Mouse (Mus musculus) adrenal gland, postnatal 10 days (tissue): ENCODE data around the gene Zbtb7a. TPM values are rescaled to one million over a fixed set of nuclear protein-coding genes. Genes with fewer than 3 reads are reported as not detected.

Experiments
- DNase-seq: peaks from one replicate; pipeline ENCODE4 v3.0.0; 2021; ENCODE audit warnings: mixed read lengths
- long read RNA-seq, 2 experiments: library from polyadenylated mRNA; stranded (forward); transcript quantifications; one replicate each; pipeline ENCODE4 v2.0.0; 2021
- total RNA-seq, 2 experiments: library from RNA; stranded (reverse); gene quantifications; 2 replicates each; pipeline ENCODE4 v1.2.3; 2021

Gene Zbtb7a
- total RNA-seq, result 10 to 100 TPM; 61.1 to 66.6 TPM
- long read RNA-seq, experiment 1, full-length matches to known transcripts, result 18 of 57 reads
- long read RNA-seq, experiment 1, partial matches to known transcripts, result 4 of 57 reads
- long read RNA-seq, experiment 1, other reads (novel, unspliced or antisense), result 35 of 57 reads
- long read RNA-seq, experiment 2, partial matches to known transcripts, result 0 of 39 reads
- long read RNA-seq, experiment 2, other reads (novel, unspliced or antisense), result 37 of 39 reads

DNA sequence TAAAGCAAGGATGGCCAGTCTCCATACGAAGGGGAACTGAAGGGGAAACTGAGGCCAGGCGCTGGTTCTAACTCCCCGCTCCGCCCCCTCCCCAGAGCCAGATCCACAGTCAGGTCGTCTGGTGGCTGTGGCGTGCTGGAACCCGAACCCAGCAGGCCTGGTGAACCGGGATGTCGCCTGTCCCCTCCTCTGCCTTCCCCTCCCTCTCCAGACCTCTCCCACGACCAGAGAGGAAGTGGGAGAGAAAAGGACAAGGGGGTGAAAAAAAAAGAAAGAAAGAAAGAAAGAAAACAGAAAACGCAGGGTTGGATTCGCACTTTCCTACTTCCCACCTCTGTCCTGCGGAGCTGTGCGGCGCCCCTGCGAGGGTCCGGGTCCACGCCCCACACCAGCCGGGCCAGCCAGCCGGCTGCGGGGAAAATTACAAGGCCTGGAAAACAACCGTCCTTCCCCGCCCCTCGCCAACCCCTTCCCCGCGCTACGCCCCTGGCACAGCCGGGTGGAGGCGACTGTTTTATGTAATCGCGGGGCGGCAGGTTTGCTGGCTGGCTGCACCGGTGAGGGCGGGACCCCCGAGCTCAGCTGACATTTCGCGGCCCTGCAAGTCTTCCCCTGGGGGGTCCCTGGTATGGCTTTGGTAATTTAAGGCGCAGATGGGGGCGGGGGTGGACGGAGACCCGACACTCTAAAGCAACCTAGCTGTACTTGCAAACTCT is at the start of gene Zbtb7a:
Zbtb7a (plus strand) TSS at position 255 of the 716 bp plus-strand sequence.
- peak; percentile 69 for DNase-seq

GRCm38 (mm10) chr10:81087021-81087420 is 48.0 kb upstream of the Zbtb7a start:
- no peak for DNase-seq

GRCm38 (mm10) chr10:81089216-81089615 is 45.8 kb upstream of the Zbtb7a start:
- no peak for DNase-seq

GRCm38 (mm10) chr10:81090621-81091020 is 44.4 kb upstream of the Zbtb7a start:
- no peak for DNase-seq

DNA sequence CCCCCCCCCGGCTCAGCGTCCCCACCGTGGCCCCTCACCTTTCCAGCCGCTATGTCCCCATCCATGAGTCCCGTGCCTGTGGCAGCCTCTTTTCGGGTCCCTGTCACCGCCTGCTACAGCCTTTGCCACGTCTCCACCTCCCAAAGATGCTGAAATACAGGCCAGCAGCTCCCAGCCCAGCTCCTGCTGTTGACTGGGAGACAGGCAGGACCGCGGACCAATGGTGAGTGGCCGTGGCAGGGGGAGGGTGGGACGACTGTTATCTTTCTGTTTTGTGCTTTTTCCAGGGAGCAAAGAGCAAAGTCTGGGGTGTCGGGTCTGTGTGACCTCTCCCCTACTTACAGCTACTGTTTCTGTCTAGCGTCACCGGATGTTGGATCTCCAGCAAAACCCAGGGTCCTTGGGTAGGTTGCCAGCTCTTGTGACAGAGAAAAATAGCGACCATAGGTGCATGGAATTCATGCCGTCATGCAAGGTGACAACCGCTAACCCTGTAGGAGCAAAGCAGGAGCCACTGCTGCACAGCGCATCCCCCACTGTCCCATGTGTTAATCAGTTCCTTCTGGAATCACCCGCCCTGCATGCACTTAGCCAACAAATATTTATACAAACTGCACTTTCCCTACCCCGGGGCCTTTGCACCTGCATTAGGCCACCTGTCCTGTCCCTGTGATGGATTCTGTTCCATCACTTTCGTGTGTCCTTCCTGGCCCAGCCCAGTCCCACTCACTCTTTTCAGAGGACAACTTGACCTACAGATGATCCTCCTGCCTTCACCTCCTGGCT is 42.4 kb upstream of the Zbtb7a start:
- peak; percentile 84 for DNase-seq

DNA sequence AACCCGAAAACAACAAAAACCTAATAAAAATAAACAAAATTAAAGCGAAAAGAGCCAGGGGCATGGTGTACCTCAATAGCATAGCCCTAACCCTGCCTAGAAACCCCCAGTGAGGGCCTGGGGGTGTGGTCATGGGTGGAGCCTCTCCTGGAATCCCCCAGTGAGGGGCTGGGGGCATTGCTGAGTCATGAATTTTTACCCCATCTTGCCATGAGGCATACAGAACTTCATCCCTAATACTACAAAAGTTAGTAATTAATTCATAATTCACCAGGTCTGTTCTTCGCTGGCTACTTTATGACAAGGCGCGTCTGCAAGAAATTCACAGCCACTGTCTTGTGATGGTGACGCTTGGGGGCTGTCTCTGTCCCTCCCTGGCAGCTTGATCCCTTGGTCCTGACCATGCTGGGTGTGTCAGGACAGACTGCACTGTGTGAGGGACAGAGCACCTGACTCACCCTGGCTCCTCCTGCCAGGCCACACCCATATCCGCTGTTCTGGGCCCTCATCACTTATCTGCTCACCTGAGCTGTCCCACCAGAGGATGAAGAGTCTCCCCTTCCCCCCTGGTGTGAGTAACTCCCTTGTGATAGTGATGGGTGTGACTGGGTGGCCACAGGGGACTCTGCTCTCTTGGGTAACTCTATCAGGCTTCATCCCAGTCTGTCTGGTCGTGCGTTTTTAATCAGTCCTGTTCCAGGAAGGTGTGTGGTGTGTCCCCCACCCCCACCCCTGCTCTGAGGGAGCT is 39.9 kb upstream of the Zbtb7a start:
- DNase-seq, result no peak

- peak; percentile 98 for DNase-seq
Measured at GRCm38 (mm10) chr10:81105565-81106112, 29.4 kb upstream of the Zbtb7a start, which contains the start of gene Map2k2. Gene Map2k2 (plus strand): TSS chr10:81105915.

DNA sequence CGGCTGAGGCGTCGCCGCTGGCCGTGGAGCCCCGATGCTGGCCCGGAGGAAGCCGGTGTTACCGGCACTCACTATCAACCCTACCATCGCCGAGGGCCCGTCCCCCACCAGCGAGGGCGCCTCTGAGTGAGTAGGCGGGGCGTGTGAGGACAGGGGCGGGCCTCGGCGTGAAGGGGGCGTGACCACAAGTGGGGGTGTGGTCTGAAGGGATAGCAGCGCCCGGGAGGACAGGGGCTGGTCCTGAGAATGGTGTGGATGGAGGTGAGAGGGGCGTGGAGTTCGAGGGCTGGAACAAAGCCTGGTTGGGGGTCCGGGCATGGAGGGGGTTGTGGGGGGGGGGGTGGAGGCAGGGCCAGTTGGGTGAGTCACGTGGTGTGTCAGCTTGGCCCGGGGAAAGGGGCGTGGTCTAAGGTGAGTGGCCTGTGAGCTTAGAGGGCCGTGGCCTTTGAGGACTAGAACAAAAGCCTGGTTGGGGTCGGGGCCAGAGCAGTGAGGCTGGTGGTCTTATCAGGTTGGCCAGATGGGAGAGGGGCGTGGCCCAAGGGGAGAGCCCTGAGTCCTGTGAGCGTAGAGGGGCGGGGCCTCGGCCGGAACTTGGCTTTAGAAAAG is 28.8 kb upstream of the Zbtb7a start:
- DNase-seq, result peak; percentile 93

- DNase-seq, result no peak
Measured at GRCm38 (mm10) chr10:81112946-81113345, 22.1 kb upstream of the Zbtb7a start.

- DNase-seq, result no peak
Measured at GRCm38 (mm10) chr10:81119625-81120024, 15.4 kb upstream of the Zbtb7a start.

DNA sequence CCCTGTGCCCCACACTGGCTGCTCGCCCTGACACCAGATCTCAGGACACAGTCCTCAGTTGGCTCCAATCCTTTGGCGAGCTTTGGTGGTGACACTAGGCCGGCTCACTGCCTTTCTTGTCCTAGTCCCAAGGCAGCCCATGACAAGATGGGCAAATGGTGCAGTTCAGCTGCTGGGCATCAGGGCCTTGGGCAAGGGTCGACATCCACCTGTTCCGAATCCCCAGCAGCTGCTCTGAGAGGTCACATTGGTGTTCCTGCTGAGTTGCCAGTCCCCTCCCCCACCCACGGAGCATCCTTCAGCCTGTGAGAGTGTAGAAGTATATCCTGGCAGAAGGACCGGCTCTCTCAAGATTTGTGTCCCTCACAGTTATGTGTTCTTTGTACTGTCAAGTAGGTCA is 14.4 kb upstream of the Zbtb7a start:
- no peak for DNase-seq

- no peak for DNase-seq
Measured at GRCm38 (mm10) chr10:81122889-81123288, 12.1 kb upstream of the Zbtb7a start.

DNA sequence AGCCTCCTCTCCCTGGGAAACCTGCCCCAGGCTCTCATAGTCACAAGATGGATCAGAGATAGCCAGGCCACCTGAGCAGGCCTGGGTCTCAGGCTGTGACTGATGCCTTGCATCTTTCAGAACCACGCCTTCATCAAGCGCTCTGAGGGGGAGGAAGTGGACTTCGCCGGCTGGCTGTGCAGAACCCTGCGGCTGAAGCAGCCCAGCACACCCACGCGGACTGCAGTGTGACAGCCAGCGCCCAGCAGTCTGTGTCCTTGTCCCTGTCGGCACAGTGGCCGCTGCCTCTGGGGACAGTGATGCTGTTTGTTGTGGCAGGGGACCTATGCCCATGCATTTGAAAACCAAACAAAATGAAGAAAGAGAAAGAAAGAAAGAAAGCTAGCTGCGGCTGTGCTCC is 11.5 kb upstream of the Zbtb7a start:
- no peak for DNase-seq

- peak; percentile 71 for DNase-seq
Measured at GRCm38 (mm10) chr10:81134181-81134587, 836 bp upstream of the Zbtb7a start.

DNA sequence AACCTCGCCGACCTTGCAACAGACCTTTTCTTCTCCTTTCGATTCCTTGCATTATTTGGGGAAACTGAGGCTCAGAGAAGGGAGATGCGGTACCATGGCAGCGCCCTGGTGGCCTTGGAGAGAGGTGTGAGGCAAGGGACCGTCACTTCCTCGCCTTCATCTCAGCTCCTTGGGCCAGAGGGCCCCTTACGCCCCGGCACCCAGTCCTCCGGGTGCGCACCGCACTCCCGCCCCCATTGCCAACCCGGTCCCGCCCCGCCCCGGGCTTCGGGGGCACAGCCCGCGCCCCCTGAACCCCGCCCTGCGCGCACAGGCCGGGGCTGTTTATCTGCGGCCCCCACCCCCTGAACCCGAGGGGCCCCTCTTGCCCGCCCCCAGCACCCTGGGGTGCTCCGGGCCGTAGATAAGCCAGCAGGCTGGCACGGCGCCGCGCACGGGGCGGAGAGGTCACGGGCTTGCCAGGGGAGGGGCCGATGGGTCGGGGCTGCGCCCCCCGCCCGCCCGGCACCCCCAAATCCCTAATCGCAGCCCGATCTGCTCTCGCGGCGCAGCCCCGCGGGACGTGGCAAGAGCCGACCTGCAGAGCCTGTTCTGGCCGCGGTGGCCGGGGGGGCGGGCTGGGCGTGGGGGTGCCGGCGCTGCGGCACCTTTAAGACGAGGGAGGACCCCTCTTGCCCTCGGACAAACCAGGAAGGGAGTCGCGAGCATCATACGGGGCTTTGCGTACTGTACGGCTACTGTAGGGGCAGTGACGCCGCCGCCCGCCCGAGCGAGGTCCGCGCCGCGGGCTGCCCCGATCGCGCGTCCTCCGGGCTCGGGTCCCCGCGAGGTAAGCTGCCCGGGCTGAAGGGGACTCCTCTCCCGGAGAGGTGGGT is 1.0 kb downstream of the Zbtb7a start:
- DNase-seq, result peak; percentile 86

- peak; percentile 89 for DNase-seq
Measured at GRCm38 (mm10) chr10:81136706-81137231, 1.7 kb downstream of the Zbtb7a start.

GRCm38 (mm10) chr10:81137252-81138130 is 2.5 kb downstream of the Zbtb7a start:
- peak; percentile 100 for DNase-seq

- DNase-seq, result peak; percentile 64
Measured at GRCm38 (mm10) chr10:81138131-81138782, 3.2 kb downstream of the Zbtb7a start.
